Mouse (Mus musculus) heart, postnatal 0 days (tissue): ENCODE measurements around the gene Cnpy3.

Experiments used
- CTCF ChIP-seq: IDR thresholded peaks from 2 replicates; pipeline ENCODE4 v1.5.1; 2016; ENCODE audit warnings: antibody characterized with exemption, control low read depth, low read depth
- EP300 ChIP-seq: IDR thresholded peaks from 2 replicates; pipeline ENCODE4 v1.6.1; 2016; ENCODE audit warnings: antibody characterized with exemption, low read depth

- TF ChIP-seq CTCF = 0 out of 2 replicates have a peak, but pooled peaks have one; percentile 13
- no peak for TF ChIP-seq EP300
These were observed 24.0 kb downstream of the Cnpy3 start for GRCm38 (mm10) chr17:46728021-46728420.
